8 mouse cellular contexts compared by ENCODE assay signal in genomic region chr15:97001886-97002285, GRCm38 (mm10). TPM values are rescaled to one million over a fixed set of nuclear protein-coding genes. Genes with fewer than 3 reads are reported as not detected.
DNase-seq lines count a peak whose midpoint lies in the region; ATAC-seq and TF ChIP-seq lines count a peak whose summit lies in the region.

No protein-coding gene starts in this region.

- no peak overlapping the region for H3K4me3 ChIP-seq in embryonic facial prominence, embryonic 14.5 days (ENCODE audit: low read depth, low read length)
- H3K4me3 ChIP-seq in lung, postnatal 0 days (ENCODE audit: low read depth, low read length) = no peak overlapping the region

- no peak for ATAC-seq in frontal cortex, adult (ENCODE audit: low TSS enrichment)
- ATAC-seq in embryonic facial prominence, embryonic 14.5 days (ENCODE audit: low read depth) = no peak
- no peak for ATAC-seq in lung, postnatal 0 days

- peak; percentile 36 to 45 for DNase-seq in frontal cortex, postnatal 36 days (ENCODE audit: low spot score in 2 of 2)
- DNase-seq in kidney, postnatal 14 days = peak; percentile 14
- DNase-seq in kidney, adult 8-10 months = no peak
- peak; percentile 30 for DNase-seq in embryonic facial prominence, embryonic 14.5 days (ENCODE audit: low spot score)
- DNase-seq in lung, postnatal 0 days (ENCODE audit: low spot score) = no peak
- no peak for DNase-seq in spleen, adult 12 weeks (ENCODE audit: low spot score)
- DNase-seq in thymus, postnatal 25 days = no peak

- no peaks in the 10 kb centered on the region for H3K9me3 ChIP-seq in embryonic facial prominence, embryonic 14.5 days (ENCODE audit: control insufficient read depth, low read length)
- H3K9me3 ChIP-seq in lung, postnatal 0 days (ENCODE audit: low read length) = no peaks in the 10 kb centered on the region

- H3K36me3 ChIP-seq in embryonic facial prominence, embryonic 14.5 days (ENCODE audit: control insufficient read depth, insufficient read depth, low read length) = peaks cover 14% of the 10 kb centered on the region
- H3K36me3 ChIP-seq in lung, postnatal 0 days (ENCODE audit: insufficient read depth, low read length) = no peaks in the 10 kb centered on the region

- no peaks in the 10 kb centered on the region for H3K27me3 ChIP-seq in embryonic facial prominence, embryonic 14.5 days (replicated peaks; ENCODE audit: control insufficient read depth, insufficient read depth, low read length)
- no peaks in the 10 kb centered on the region for H3K27me3 ChIP-seq in lung, postnatal 0 days (replicated peaks; ENCODE audit: insufficient read depth, low read length)

- 69% methylated on average over 7 of the region's 7 CpGs for WGBS in embryonic facial prominence, embryonic 14.5 days
- WGBS in lung, postnatal 0 days = 63% methylated on average over 7 of the region's 7 CpGs

- no peak for TF ChIP-seq EP300 in lung, postnatal 0 days (IDR thresholded peaks at IDR 0.05)

- H3K27ac ChIP-seq in embryonic facial prominence, embryonic 14.5 days (replicated peaks; ENCODE audit: low read depth, low read length) = peak overlapping the region; percentile 89
- H3K27ac ChIP-seq in lung, postnatal 0 days (ENCODE audit: low read length) = 0 out of 2 replicates have a peak overlapping the region, but pooled peaks have one; percentile 55

- H3K4me2 ChIP-seq in embryonic facial prominence, embryonic 14.5 days (ENCODE audit: low read depth, low read length) = no peak overlapping the region
- H3K4me2 ChIP-seq in lung, postnatal 0 days (replicated peaks; ENCODE audit: low read depth, low read length) = no peak overlapping the region

- TF ChIP-seq CTCF in lung, postnatal 0 days (IDR thresholded peaks at IDR 0.05) = no peak

- H3K9ac ChIP-seq in embryonic facial prominence, embryonic 14.5 days (ENCODE audit: low read depth, low read length) = no peak overlapping the region
- no peak overlapping the region for H3K9ac ChIP-seq in lung, postnatal 0 days (replicated peaks; ENCODE audit: low read depth)

- peaks cover 35% of the 10 kb centered on the region for H3K4me1 ChIP-seq in embryonic facial prominence, embryonic 14.5 days (ENCODE audit: control insufficient read depth, insufficient read depth, low read length)
- H3K4me1 ChIP-seq in lung, postnatal 0 days (ENCODE audit: insufficient read depth, low read depth, low read length) = peaks cover 5% of the 10 kb centered on the region; the same call in 1 of the 2 replicates

RNA-seq across cellular contexts. Expression of gene Slc38a4, which starts 53.9 kb away (rescaled TPM):
- 89.0 and 93.5 TPM in 2 replicates for polyA plus RNA-seq in embryonic facial prominence, embryonic 14.5 days (2014; fragmentation: Nextera tagmentation; extraction: Ambion mirVana)
- 15.6 and 23.9 TPM in 2 replicates for polyA plus RNA-seq in lung, postnatal 0 days (2015; fragmentation: Nextera tagmentation; extraction: Ambion mirVana)

Comparison
In these comparisons a context has a peak if more than half of its experiments do, and no peak if none do; other contexts are left out.
1. DNase-seq: peak in frontal cortex, postnatal 36 days (2 of 2), kidney, postnatal 14 days (single experiment) and embryonic facial prominence, embryonic 14.5 days (single experiment); none in kidney, adult 8-10 months (0 of 2), lung, postnatal 0 days (single experiment), spleen, adult 12 weeks (single experiment) and thymus, postnatal 25 days (single experiment).